Mouse (Mus musculus) left cerebral cortex, postnatal 25 days (tissue): Measurements from ENCODE around the gene Ccdc78. TPM values are rescaled to one million over a fixed set of nuclear protein-coding genes. Genes with fewer than 3 reads are reported as not detected.

Experiments
- DNase-seq, 2 experiments: peaks; one replicate each; pipeline ENCODE4 v3.0.0; 2022; ENCODE audit warnings: low spot score in 2 of 2, mixed read lengths in 1 of 2
- intact Hi-C: fragments of 180-260 bp; cut with DNase I; formaldehyde crosslinking; loops from one replicate; pipeline ENCODE4 v1.15.1; 2025
- total RNA-seq, 2 experiments: library from RNA; stranded (reverse); gene quantifications; 2 replicates each; pipeline ENCODE4 v1.2.3; 2021

Ccdc78 gene
- total RNA-seq, 2 experiments from 2014 or later, result 0.21 TPM; not detected in 1

DNA sequence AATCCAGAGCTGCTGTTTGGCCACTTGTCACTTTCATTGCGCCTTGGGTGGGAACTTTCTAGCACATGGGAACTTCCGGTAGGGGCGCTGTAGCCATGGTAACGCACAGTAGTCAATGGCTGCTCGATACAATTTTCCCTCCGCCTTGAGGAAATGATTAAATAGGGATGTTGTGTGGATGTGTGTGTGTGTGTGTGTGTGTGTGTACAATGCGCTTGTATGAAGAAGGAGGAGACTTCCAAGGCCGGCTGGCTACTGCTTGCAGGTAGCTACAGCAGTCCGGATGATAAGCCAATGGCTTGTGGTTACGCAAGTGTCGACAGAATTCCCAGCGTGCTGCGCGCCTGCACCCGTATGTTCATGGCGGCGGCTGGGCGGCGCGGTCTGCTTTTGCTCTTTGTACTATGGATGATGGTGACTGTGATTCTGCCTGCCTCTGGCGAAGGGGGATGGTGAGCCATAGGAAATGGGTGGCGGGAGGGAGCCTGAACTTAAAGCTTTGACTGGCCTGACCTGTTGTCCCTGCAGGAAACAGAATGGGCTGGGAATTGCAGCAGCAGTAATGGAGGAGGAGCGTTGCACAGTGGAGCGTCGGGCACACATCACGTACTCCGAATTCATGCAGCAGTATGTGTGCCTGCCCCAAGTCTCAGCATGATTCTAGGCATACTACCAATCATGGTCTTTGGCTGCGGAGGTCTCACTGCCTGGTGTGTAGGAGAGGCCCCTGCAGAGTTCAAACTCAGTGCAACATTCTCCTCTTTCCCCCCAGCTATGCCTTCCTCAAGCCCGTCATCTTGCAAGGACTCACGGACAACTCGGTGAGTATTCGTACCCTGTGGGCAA, 42.6 kb downstream of the Ccdc78 start, which contains the start of gene Jmjd8:
Jmjd8 (plus strand) TSS at position 156 of the 846 bp plus-strand sequence.
- intact Hi-C loops, result no loop called here

GRCm38 (mm10) chr17:25829558-25830017, 43.2 kb downstream of the Ccdc78 start:
- intact Hi-C loops, result no loop called here
- no peak for DNase-seq

More for the DNA sequence above, 42.6 kb downstream of the Ccdc78 start, which contains the start of gene Jmjd8:
- peak; percentile 90 to 92 for DNase-seq

DNA sequence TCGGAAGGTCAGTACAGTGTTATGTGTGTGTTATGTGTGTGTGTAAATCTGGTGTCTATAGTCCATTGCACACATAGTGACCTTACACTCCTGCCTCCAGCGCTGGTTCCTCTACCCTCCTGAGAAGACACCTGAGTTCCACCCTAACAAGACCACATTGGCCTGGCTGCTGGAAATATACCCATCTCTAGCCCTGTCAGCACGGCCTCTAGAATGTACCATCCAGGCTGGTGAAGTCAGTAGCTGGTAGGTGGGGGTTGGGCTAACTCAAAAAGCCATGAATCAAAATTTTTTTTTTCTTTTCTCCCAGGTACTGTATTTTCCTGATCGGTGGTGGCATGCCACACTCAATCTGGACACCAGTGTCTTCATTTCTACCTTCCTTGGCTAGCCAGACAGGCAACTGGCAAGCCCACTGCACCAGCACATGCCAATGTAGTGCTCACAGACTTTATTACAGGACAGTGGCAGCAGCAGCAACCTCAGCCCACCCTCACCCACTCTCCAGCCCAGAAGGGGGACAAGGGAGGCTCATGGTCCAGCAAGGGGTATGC, 43.9 kb downstream of the Ccdc78 start:
- intact Hi-C loops, result no loop called here
- no peak for DNase-seq

DNA sequence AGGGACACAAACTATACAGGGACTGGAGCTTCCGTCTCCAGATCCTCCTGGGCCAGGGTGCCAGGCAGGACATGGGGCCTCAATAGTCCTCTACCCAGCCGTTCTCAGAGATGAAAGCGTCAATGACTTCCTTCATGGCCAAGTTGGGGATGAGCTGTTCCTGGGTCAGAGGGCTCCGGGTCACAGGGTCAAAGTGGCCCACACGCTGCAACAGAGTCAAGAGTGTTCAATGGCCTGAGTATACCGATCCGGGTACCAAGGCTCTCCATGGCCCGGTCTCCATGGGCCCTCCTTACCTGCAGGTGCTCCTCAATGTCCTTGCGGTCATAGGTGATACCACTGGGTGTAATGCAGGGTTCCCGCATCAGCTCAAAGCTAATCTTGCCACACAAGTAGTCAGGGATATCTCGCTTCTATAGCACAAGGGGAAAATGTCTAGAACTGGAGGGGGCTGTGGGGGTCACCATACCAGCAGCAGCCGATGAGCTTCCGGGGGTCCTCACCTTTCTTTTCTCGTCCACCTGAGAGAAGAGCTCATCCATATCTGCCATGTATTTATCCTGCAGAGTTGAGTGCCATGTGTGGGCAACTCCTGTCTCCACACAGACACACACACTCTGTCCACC, 44.5 kb downstream of the Ccdc78 start:
- intact Hi-C loops, result no loop called here
- DNase-seq, result no peak

DNA sequence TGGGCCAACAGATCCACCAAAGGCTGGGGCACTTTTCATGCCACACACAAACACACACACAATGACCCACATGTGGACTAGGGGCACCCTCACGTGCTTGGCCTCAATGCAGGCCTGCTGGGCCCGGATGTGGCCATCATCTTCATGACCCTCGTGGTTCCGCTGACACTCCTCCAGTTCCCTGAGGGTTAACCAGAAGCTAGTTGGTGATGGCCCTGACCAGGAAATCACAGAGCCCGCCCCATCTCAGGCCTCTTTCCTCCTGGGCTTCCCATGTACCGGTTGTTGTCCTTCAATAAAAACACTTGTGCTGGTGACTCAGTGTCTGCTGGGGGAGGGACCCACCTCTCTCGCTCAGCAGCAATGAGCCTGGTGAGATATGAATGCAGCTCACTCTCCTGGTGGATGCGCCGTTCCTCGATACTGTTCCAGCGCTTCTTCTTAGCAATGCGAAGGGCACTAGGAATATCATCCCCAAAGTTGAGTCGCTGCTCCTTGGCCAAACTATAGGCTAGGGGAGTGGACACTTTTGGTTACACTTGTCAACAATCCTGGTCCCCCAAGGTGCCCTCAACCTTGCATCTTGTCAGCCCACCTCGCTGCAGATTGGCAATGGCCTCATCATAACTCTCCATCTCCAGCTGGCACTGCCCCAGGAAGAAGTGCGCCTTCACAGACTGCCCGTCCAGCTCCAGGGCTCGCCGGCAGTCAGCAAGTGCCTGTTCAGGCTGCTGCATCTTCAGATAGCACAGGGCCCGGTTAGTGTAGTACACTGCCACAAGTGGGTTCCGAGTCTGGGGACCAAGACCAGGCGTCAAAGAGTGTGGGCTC, 45.3 kb downstream of the Ccdc78 start:
- DNase-seq, result no peak
- intact Hi-C loops, result no loop called here

- peak; percentile 98 to 99 for DNase-seq
- intact Hi-C loops, result no loop called here
Measured at GRCm38 (mm10) chr17:25832436-25833290, 46.3 kb downstream of the Ccdc78 start.

GRCm38 (mm10) chr17:25833291-25833663, 46.9 kb downstream of the Ccdc78 start, which contains the start of gene Stub1:
TSS of gene Stub1 (minus strand) at chr17:25833404.
- peak; percentile 85 to 90 for DNase-seq
- intact Hi-C loops, result no loop called here

DNA sequence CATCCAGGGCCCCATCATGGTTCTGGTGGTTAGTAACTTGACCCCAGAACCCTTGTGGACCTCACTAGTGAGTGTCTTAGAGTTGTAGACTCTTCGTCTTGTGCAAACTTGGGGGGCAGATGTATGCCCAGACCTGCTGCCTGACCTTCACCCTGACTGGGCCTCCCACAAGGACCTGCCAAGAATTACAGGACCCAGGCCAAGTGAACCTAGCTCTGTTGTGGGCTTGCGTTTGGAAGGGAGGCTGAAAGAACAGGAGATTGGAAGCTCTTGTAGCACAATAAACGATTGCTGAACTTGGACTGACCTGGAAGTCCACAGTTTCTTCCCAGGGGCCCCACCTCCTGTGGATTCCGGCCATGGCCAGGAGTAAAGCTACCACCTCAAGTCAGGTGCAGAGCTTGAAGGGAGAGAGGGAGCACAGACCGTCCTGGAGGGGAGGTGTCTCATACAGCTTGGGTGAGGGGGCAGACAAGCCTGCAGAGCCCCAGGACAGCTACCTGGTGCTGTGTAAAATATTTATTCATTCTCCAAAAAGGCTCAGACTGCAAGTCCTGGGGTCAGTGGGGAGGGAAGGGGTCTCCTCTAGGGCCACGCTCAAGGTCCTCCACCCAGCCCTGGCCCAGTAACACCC, 47.7 kb downstream of the Ccdc78 start:
- intact Hi-C loops, result no loop called here
- no peak for DNase-seq

DNA sequence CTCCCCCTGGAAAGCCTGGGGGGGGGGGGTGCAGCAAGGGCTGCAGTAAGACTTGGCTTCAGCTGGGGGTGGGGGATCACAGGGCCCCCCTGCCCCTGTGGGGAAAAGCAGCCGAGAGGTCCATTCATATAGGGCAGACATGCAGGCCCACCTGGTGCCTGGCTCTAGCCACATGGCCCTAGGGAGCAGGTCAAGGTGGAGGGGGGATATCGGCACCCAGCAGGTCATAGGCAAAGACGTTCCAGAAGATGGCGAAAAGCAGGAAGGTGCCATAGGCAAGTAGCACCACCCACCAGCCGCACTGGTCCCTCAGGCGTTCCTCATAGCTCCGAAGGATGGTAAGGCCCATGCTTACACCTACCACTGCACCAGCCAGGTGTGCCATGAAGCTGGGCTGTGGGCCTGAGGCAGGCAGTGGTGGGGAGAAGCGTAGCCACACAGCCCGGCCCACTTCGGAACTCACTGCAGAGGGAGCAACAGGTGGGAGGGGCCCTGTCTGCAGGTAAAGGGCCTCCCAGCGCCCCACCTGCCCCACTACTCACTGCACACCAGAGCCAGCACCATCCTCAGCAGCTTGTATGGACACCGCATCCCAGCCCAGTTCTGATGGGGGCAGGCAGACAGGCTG, 48.3 kb downstream of the Ccdc78 start:
- no peak for DNase-seq
- intact Hi-C loops, result no loop called here

DNA sequence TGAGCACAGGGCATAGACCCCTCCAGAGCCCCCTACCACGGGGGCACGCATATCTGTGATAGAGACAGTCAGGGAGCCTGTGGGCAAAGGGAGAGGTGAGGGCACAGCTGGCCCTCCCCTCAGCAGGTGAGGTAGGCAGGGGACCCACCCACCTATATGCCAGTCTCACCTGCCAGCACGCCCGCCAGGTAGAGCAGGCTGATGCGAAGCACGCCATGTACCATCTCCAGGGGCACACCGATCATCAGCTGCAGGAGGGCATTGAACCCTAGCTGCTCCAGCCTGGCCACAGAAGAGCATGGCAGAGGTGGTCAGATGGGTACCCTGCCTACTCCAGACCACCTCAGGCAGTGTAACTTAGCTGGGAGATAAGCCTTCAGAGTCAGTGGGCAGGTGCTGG, 48.9 kb downstream of the Ccdc78 start:
- no peak for DNase-seq
- intact Hi-C loops, result no loop called here

DNA sequence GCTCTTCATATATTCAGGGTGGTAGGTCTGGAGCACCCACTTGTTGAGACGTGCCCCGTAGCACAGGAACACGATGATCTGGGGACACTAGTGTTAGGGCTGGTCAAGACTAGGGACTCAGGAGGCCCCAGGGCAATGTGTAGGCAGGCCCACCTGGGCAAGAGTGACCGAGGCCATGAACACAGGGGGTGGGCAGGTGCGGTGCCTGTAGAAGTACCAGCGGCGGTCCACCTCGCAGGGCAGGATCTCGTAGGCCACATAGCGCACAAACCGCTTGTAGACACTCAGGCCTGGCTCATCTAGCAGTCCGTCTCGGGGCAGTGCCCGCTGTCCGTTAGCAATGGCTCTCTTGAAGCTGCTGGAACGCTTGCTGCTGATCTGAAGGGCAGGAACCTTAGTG, 49.4 kb downstream of the Ccdc78 start:
- DNase-seq, result no peak

GRCm38 (mm10) chr17:25836397-25837075, 50.2 kb downstream of the Ccdc78 start:
- DNase-seq, result no peak
- intact Hi-C loops, result no loop called here

More for the DNA sequence above, 49.4 kb downstream of the Ccdc78 start:
- intact Hi-C loops, result no loop called here

DNA sequence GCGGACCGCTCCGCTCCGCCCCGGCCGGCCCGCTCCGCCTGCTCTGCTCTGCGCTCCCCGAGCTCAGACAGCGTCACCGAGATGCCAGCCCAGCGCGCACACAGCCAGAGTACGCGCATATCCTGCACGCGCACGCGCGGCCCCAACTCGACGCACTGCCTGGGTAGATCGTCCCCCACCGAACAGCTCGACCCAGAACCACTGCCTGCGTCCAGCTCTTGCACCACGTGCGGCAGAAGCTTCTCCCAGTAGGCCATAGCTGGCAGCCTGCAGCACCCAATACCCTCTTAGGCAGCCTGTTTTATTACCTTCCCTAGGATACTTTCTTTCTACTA, 50.7 kb downstream of the Ccdc78 start, which contains the start of gene Rhbdl1:
Rhbdl1 (minus strand) TSS at position 220 of the 335 bp plus-strand sequence.
- intact Hi-C loops, result no loop called here
- DNase-seq, result peak; percentile 87 to 94

DNA sequence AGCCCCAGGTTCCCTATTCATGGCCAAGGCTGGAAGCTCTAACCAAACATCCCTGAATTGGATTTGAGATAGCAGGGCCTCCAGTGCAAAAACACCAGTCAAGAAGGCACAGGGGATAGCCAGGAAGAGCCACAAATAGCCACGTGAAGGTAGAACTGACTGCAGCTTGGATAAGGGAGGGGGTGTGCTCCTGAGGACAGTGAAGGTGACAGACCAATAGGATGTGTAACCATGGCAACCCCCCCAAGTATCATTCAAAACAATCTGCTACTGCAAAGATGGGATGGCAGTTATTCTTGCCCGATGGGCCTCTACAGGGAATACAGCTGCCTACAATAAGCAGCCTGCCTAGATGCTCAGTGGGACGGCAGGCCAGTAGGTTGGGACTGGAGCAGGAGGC, 51.2 kb downstream of the Ccdc78 start:
- intact Hi-C loops, result no loop called here
- DNase-seq, result peak; percentile 26 to 52

GRCm38 (mm10) chr17:25838904-25839303, 52.5 kb downstream of the Ccdc78 start:
- DNase-seq, result no peak
- intact Hi-C loops, result no loop called here

DNA sequence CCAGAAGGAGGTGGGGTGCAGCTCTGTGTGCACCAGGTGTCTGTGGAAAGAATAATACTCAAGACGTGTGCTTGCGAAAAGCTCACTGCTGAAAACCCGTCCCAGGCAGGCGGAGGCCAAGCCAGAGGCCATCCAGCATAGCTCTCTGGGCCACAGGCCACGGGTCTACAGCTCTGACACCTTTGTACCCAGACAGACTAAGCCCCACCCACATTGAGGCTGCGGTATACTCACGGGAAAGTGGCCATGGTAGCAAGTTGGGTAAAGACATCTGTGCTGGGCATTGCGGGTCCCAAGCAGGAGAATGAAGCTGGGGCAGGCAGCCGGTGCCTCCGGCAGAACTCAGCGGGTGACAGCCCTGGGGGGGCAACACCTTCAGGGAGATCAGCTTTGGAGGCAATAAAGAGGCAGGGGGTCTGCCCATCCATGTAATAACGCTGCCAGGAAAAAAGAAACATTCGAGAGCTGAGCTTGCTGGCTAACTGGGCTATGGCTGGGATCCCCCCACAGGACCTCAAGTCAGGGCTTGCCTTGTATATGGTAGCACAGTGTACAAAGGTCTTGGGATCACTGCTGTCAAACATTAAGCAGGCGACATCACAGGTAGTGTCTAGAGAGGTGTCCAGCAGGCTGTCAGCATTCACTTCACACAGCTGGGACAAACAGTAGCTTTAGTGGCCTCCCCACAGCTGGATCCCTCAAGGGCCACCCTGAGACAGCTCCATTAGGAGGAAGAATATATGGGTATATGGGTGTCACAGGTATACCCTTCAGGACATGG, 53.3 kb downstream of the Ccdc78 start:
- intact Hi-C loops, result no loop called here
- DNase-seq, result no peak
